Mouse (Mus musculus): ENCODE measurements around the gene Vmn1r36.
"Not testable (repeated sequence)": the region's sequence is repeated elsewhere in the genome, so short reads cannot be mapped to it uniquely, and the experiment has no call there.

Gene Vmn1r36

DNA sequence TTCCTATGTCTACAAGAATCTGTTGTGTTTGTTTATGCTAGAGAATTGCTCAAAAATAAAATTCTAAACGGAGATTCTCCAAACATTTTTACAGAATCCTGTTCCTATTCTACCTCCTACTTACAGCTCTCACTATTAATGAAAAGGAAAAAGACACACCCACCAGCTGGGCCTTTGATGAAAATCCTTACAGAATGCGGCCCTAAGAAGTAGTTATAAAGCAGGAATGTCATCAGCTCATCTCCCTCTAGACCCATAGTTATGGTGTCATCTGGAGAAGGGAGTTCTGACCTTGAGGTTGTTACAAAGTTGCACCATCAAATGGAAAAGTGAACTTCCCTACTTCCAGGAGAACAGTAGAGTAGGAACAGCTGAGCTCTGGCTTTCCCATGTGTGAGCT is at the start of gene Vmn1r36:
TSS of gene Vmn1r36 (minus strand) at position 101 of the 400 bp plus-strand sequence.
- not testable (repeated sequence) for DNase-seq (ENCODE audit: low read depth in 2 of 2, low spot score in 2 of 2)

- not testable (repeated sequence) for DNase-seq (ENCODE audit: low read depth in 2 of 2, low spot score in 2 of 2)
Observed at GRCm38 (mm10) chr6:66729082-66729481, 10.1 kb upstream of the Vmn1r36 start, which contains the start of gene Vmn1r37. Vmn1r37 (plus strand) TSS chr6:66729382.

DNA sequence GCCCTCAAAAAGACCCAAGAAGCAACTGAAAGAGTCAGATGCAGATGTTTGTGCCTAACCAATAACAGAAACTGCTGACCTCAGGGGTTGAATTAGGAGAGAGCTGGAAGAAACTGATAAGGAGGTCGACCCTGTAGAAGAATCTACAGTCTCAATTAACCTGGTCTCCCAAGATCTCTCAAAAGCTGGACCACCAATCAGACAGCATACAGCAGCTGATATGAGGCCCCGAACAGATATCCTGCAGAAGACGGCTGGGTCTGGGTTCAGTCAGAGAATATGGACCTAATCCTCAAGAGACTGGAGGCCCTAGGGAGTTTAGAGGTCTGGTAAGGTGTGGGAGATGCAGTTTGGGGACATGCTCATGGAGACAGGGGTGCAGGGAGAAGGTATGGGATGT is 5.1 kb downstream of the Vmn1r36 start:
- DNase-seq (ENCODE audit: low read depth in 2 of 2, low spot score in 2 of 2), result no peak

DNA sequence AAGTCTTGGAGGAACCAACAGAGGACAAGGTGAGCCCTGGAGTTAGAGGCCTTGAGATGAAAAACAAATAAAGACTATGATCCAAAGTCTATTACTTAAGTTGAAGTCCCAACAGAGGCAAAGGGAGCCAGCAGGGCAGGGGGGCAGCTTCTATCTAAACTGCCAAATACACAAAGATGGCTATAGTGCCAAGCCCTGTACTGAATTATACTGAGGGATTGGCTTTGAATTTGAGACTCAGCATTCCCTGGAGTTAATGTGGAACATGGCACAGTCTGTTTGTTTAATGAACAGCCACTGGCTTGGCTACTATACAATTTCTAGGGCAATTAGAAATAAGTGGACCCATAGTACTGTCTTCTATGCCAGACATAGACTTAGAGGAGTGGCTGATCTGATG is 10.1 kb downstream of the Vmn1r36 start:
- no peak for DNase-seq (ENCODE audit: low read depth in 2 of 2, low spot score in 2 of 2)

DNA sequence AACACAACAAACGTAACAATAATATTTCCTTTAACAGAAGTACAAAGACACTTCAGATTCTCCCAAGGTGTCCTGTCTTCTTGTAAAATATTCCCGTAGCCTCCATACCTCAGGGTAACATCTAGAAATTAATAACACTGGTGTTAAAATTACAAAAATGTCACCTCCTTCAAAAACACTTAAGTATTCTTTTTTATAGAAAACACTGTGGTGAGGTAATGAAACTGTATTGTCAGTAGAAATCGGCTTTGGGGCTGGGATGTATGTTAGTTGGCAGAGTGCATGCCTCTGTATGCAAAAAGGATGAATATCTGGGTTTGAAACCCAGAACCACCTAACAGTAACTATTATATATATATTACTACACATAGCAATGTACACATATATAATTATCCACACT is 33.2 kb downstream of the Vmn1r36 start, which contains the start of gene Vmn1r35:
TSS of gene Vmn1r35 (minus strand) at position 101 of the 400 bp plus-strand sequence.
- DNase-seq (ENCODE audit: low read depth in 2 of 2, low spot score in 2 of 2), result no peak

All from CD8-positive naive resting alpha-beta T cell, adult 2 months (primary cell).